Comparison of ENCODE assay signal across 8 mouse cellular contexts in genomic region chr1:86533411-86534130, GRCm38 (mm10). TPM values are rescaled to one million over a fixed set of nuclear protein-coding genes. Genes with fewer than 3 reads are reported as not detected.
DNase-seq lines count a peak whose midpoint lies in the region; ATAC-seq lines count a peak whose summit lies in the region.

No protein-coding gene starts in this region.

- no peak overlapping the region for H3K9ac ChIP-seq in intestine, embryonic 14.5 days (ENCODE audit: low read length)
- H3K9ac ChIP-seq in intestine, embryonic 15.5 days, result no peak overlapping the region
- no peak overlapping the region for H3K9ac ChIP-seq in midbrain, embryonic 16.5 days (ENCODE audit: low read depth, low read length)

- H3K4me2 ChIP-seq in intestine, embryonic 14.5 days (ENCODE audit: low read length), result no peak overlapping the region
- H3K4me2 ChIP-seq in intestine, embryonic 15.5 days (replicated peaks), result no peak overlapping the region
- H3K4me2 ChIP-seq in midbrain, embryonic 16.5 days (ENCODE audit: low read length), result no peak overlapping the region

- no peaks in the 10 kb centered on the region for H3K9me3 ChIP-seq in intestine, embryonic 14.5 days (ENCODE audit: control insufficient read depth, low read length)
- H3K9me3 ChIP-seq in intestine, embryonic 15.5 days, result no peaks in the 10 kb centered on the region
- H3K9me3 ChIP-seq in midbrain, embryonic 16.5 days (replicated peaks; ENCODE audit: control insufficient read depth, low read length, poor library complexity, severe bottlenecking), result no peaks in the 10 kb centered on the region

- peaks cover 22% of the 10 kb centered on the region for H3K36me3 ChIP-seq in intestine, embryonic 14.5 days (ENCODE audit: control insufficient read depth, insufficient read depth, low read length)
- peaks cover 12% of the 10 kb centered on the region for H3K36me3 ChIP-seq in intestine, embryonic 15.5 days
- H3K36me3 ChIP-seq in midbrain, embryonic 16.5 days (ENCODE audit: control insufficient read depth, insufficient read depth, low read length), result peaks cover 7% of the 10 kb centered on the region

- ATAC-seq in intestine, embryonic 14.5 days (replicated peaks; ENCODE audit: low FRiP score, low TSS enrichment, low read depth), result no peak
- ATAC-seq in intestine, embryonic 15.5 days, result no peak
- ATAC-seq in frontal cortex, adult (ENCODE audit: low TSS enrichment), result peak; percentile 48
- no peak for ATAC-seq in midbrain, embryonic 16.5 days
- no peak for ATAC-seq in erythroid progenitor cell, adult 5-6 weeks (replicated peaks; ENCODE audit: low FRiP score, poor library complexity, severe bottlenecking)

- H3K4me3 ChIP-seq in intestine, embryonic 14.5 days (ENCODE audit: low read depth, low read length), result no peak overlapping the region
- H3K4me3 ChIP-seq in intestine, embryonic 15.5 days (replicated peaks), result no peak overlapping the region
- H3K4me3 ChIP-seq in midbrain, embryonic 16.5 days (ENCODE audit: low read depth, low read length), result no peak overlapping the region

- DNase-seq in intestine, embryonic 14.5 days (ENCODE audit: low spot score), result peak; percentile 51
- DNase-seq in ES-CJ7 (ENCODE audit: low read depth, low spot score), result peak; percentile 88
- no peak for DNase-seq in spleen, adult 18-20 months
- DNase-seq in urinary bladder, postnatal 14 days (ENCODE audit: low spot score), result no peak

- WGBS in intestine, embryonic 14.5 days, result 91% methylated on average over 6 of the region's 6 CpGs
- WGBS in intestine, embryonic 15.5 days, result 88% methylated on average over 6 of the region's 6 CpGs
- WGBS in midbrain, embryonic 16.5 days, result 83% methylated on average over 6 of the region's 6 CpGs

- H3K4me1 ChIP-seq in intestine, embryonic 14.5 days (replicated peaks; ENCODE audit: control insufficient read depth, insufficient read depth, low read length), result peaks cover 24% of the 10 kb centered on the region
- peaks cover 27% of the 10 kb centered on the region for H3K4me1 ChIP-seq in intestine, embryonic 15.5 days (replicated peaks)
- peaks cover 31% of the 10 kb centered on the region for H3K4me1 ChIP-seq in midbrain, embryonic 16.5 days (ENCODE audit: control insufficient read depth, insufficient read depth, low read length)

- H3K27ac ChIP-seq in intestine, embryonic 14.5 days (ENCODE audit: low read depth), result no peak overlapping the region
- H3K27ac ChIP-seq in intestine, embryonic 15.5 days, result no peak overlapping the region
- 0 out of 2 replicates have a peak overlapping the region, but pooled peaks have one; percentile 12 for H3K27ac ChIP-seq in midbrain, embryonic 16.5 days (ENCODE audit: low read length)

- no peaks in the 10 kb centered on the region for H3K27me3 ChIP-seq in intestine, embryonic 14.5 days (replicated peaks; ENCODE audit: control insufficient read depth, insufficient read depth, low read length)
- H3K27me3 ChIP-seq in intestine, embryonic 15.5 days (replicated peaks), result no peaks in the 10 kb centered on the region
- no peaks in the 10 kb centered on the region for H3K27me3 ChIP-seq in midbrain, embryonic 16.5 days (ENCODE audit: control insufficient read depth, insufficient read depth, low read depth, low read length)

RNA-seq across cellular contexts. Expression of gene Ptma, which starts 7.0 kb away (rescaled TPM):
- polyA plus RNA-seq in intestine, embryonic 14.5 days (2014; fragmentation: Nextera tagmentation; extraction: Ambion mirVana), result 2,795 and 2,826 TPM in 2 replicates
- 2,151 and 2,475 TPM in 2 replicates for polyA plus RNA-seq in intestine, embryonic 15.5 days (2015; fragmentation: Nextera tagmentation; extraction: Ambion mirVana)
- 1,375 and 1,671 TPM in 2 replicates for polyA plus RNA-seq in midbrain, embryonic 16.5 days (2015; fragmentation: Nextera tagmentation; extraction: Ambion mirVana)
- total RNA-seq in erythroid progenitor cell, adult 5-6 weeks (2015; ENCODE audit: low replicate concordance), result 1,278 and 1,332 TPM in 2 replicates
- 1,012 and 1,167 TPM in 2 replicates for total RNA-seq in erythroid progenitor cell, adult 5-6 weeks (2017; ENCODE audit: low replicate concordance)

RNA-seq across cellular contexts. Expression of gene Pde6d, which starts 48.9 kb away (rescaled TPM):
- polyA plus RNA-seq in intestine, embryonic 14.5 days (2014; fragmentation: Nextera tagmentation; extraction: Ambion mirVana), result 45.7 and 46.0 TPM in 2 replicates
- polyA plus RNA-seq in intestine, embryonic 15.5 days (2015; fragmentation: Nextera tagmentation; extraction: Ambion mirVana), result 45.8 and 56.6 TPM in 2 replicates
- 105 and 109 TPM in 2 replicates for polyA plus RNA-seq in midbrain, embryonic 16.5 days (2015; fragmentation: Nextera tagmentation; extraction: Ambion mirVana)
- total RNA-seq in erythroid progenitor cell, adult 5-6 weeks (2015; ENCODE audit: low replicate concordance), result 23.4 and 26.8 TPM in 2 replicates
- total RNA-seq in erythroid progenitor cell, adult 5-6 weeks (2017; ENCODE audit: low replicate concordance), result 4.3 and 13.6 TPM in 2 replicates

RNA-seq across cellular contexts. Expression of gene Cops7b, which starts 49.1 kb away (rescaled TPM):
- polyA plus RNA-seq in intestine, embryonic 14.5 days (2014; fragmentation: Nextera tagmentation; extraction: Ambion mirVana), result 36.9 and 43.0 TPM in 2 replicates
- 32.3 and 33.0 TPM in 2 replicates for polyA plus RNA-seq in intestine, embryonic 15.5 days (2015; fragmentation: Nextera tagmentation; extraction: Ambion mirVana)
- 63.0 and 64.9 TPM in 2 replicates for polyA plus RNA-seq in midbrain, embryonic 16.5 days (2015; fragmentation: Nextera tagmentation; extraction: Ambion mirVana)
- 1.7 and 10.5 TPM in 2 replicates for total RNA-seq in erythroid progenitor cell, adult 5-6 weeks (2015; ENCODE audit: low replicate concordance)
- total RNA-seq in erythroid progenitor cell, adult 5-6 weeks (2017; ENCODE audit: low replicate concordance), result 4.9 and 5.5 TPM in 2 replicates

Comparison
In these comparisons a context has a peak if more than half of its experiments do, and no peak if none do; other contexts are left out.
1. DNase-seq: peak in intestine, embryonic 14.5 days (single experiment) and ES-CJ7 (single experiment); none in spleen, adult 18-20 months (0 of 2) and urinary bladder, postnatal 14 days (single experiment).